Mouse (Mus musculus): ENCODE data around the gene Mylip. TPM values are rescaled to one million over a fixed set of nuclear protein-coding genes. Genes with fewer than 3 reads are reported as not detected.

The Mylip gene
- polyA plus RNA-seq, 2 experiments, result 3.3 to 8.2 TPM

GRCm38 (mm10) chr13:45454641-45455040 lies 65.1 kb downstream of the Mylip start:
- no peak for TF ChIP-seq CTCF (IDR thresholded peaks at IDR 0.05; ENCODE audit: low read depth)
- no peak for TF ChIP-seq EP300 (IDR thresholded peaks at IDR 0.05; ENCODE audit: low read depth)
- no peak overlapping the region for H3K4me3 ChIP-seq (ENCODE audit: insufficient read depth in 1 of 2, low read depth in 2 of 2, low read length in 2 of 2)

GRCm38 (mm10) chr13:45455108-45455861 lies 65.7 kb downstream of the Mylip start:
- peak overlapping the region; percentile 37 for H3K27ac ChIP-seq
- H3K4me2 ChIP-seq (ENCODE audit: low read depth), result peak overlapping the region; percentile 40
- 0 out of 4 replicates have a peak overlapping the region, but pooled peaks of 1 of the 2 experiments have one; percentile 18 for H3K4me3 ChIP-seq (ENCODE audit: insufficient read depth in 1 of 2, low read depth in 2 of 2, low read length in 2 of 2)
- ATAC-seq (ENCODE audit: insufficient read depth) (peak; percentile 50; the same call in 1 of the 2 replicates), DNase-seq (ENCODE audit: low read depth in 3 of 3, low spot score in 3 of 3) (no peak)
- TF ChIP-seq CTCF (IDR thresholded peaks at IDR 0.05; ENCODE audit: low read depth) (no peak), EP300 (IDR thresholded peaks at IDR 0.05; ENCODE audit: low read depth) (no peak)
- H3K9me3 ChIP-seq (ENCODE audit: control insufficient read depth, low read length), result no peaks in the 10 kb centered on the region
- no peaks in the 10 kb centered on the region for H3K36me3 ChIP-seq (replicated peaks; ENCODE audit: control insufficient read depth, insufficient read depth, low read depth)
- no peak overlapping the region; the same call in 1 of the 2 replicates for H3K9ac ChIP-seq (replicated peaks)
- H3K27me3 ChIP-seq (ENCODE audit: control insufficient read depth, insufficient read depth, low read length), result no peaks in the 10 kb centered on the region
- 2% methylated on average over 15 of the region's 15 CpGs for WGBS (ENCODE audit: insufficient replicate concordance)
- peaks cover 12 to 23% of the 10 kb centered on the region in 2 experiments for H3K4me1 ChIP-seq (replicated peaks; ENCODE audit: control insufficient read depth in 2 of 2, insufficient read depth in 2 of 2, low read length in 1 of 2)

More at GRCm38 (mm10) chr13:45454641-45455040, 65.1 kb downstream of the Mylip start:
- no peak overlapping the region for H3K9ac ChIP-seq (replicated peaks)
- H3K36me3 ChIP-seq (replicated peaks; ENCODE audit: control insufficient read depth, insufficient read depth, low read depth), result no peaks in the 10 kb centered on the region
- H3K27ac ChIP-seq, result no peak overlapping the region
- WGBS (ENCODE audit: insufficient replicate concordance), result 18% methylated on average over 4 of the region's 4 CpGs
- no peaks in the 10 kb centered on the region for H3K9me3 ChIP-seq (ENCODE audit: control insufficient read depth, low read length)
- H3K4me1 ChIP-seq (replicated peaks; ENCODE audit: control insufficient read depth in 2 of 2, insufficient read depth in 2 of 2, low read length in 1 of 2), result peaks cover 12 to 23% of the 10 kb centered on the region in 2 experiments
- ATAC-seq (ENCODE audit: insufficient read depth) (no peak), DNase-seq (ENCODE audit: low read depth in 3 of 3, low spot score in 3 of 3) (no peak)
- no peaks in the 10 kb centered on the region for H3K27me3 ChIP-seq (ENCODE audit: control insufficient read depth, insufficient read depth, low read length)
- H3K4me2 ChIP-seq (ENCODE audit: low read depth), result peak overlapping the region; percentile 40

GRCm38 (mm10) chr13:45455862-45456192 lies 66.3 kb downstream of the Mylip start:
- Histone ChIP-seq H3K27ac (peak overlapping the region; percentile 37; the same call in 1 of the 2 replicates), H3K9me3 (ENCODE audit: control insufficient read depth, low read length) (no peaks in the 10 kb centered on the region), H3K36me3 (replicated peaks; ENCODE audit: control insufficient read depth, insufficient read depth, low read depth) (no peaks in the 10 kb centered on the region), H3K4me3 (ENCODE audit: insufficient read depth in 1 of 2, low read depth in 2 of 2, low read length in 2 of 2) (no peak overlapping the region), H3K9ac (replicated peaks) (no peak overlapping the region), H3K4me1 (replicated peaks; ENCODE audit: control insufficient read depth in 2 of 2, insufficient read depth in 2 of 2, low read length in 1 of 2) (peaks cover 12 to 23% of the 10 kb centered on the region in 2 experiments), H3K27me3 (ENCODE audit: control insufficient read depth, insufficient read depth, low read length) (no peaks in the 10 kb centered on the region), H3K4me2 (ENCODE audit: low read depth) (peak overlapping the region; percentile 40)
- 13% methylated on average over 2 of the region's 2 CpGs for WGBS (ENCODE audit: insufficient replicate concordance)
- ATAC-seq (ENCODE audit: insufficient read depth), result no peak
- no peak for DNase-seq (ENCODE audit: low read depth in 3 of 3, low spot score in 3 of 3)
- TF ChIP-seq CTCF (IDR thresholded peaks at IDR 0.05; ENCODE audit: low read depth) (no peak), EP300 (IDR thresholded peaks at IDR 0.05; ENCODE audit: low read depth) (no peak)

GRCm38 (mm10) chr13:45457459-45457858 lies 67.9 kb downstream of the Mylip start:
- Histone ChIP-seq H3K4me2 (ENCODE audit: low read depth) (no peak overlapping the region), H3K27ac (no peak overlapping the region), H3K9ac (replicated peaks) (no peak overlapping the region), H3K4me1 (replicated peaks; ENCODE audit: control insufficient read depth in 2 of 2, insufficient read depth in 2 of 2, low read length in 1 of 2) (peaks cover 12 to 23% of the 10 kb centered on the region in 2 experiments), H3K4me3 (ENCODE audit: insufficient read depth in 1 of 2, low read depth in 2 of 2, low read length in 2 of 2) (no peak overlapping the region), H3K27me3 (ENCODE audit: control insufficient read depth, insufficient read depth, low read length) (no peaks in the 10 kb centered on the region), H3K36me3 (replicated peaks; ENCODE audit: control insufficient read depth, insufficient read depth, low read depth) (no peaks in the 10 kb centered on the region), H3K9me3 (ENCODE audit: control insufficient read depth, low read length) (no peaks in the 10 kb centered on the region)
- DNase-seq (ENCODE audit: low read depth in 3 of 3, low spot score in 3 of 3) (no peak), ATAC-seq (ENCODE audit: insufficient read depth) (no peak)
- WGBS (ENCODE audit: insufficient replicate concordance), result 71% methylated on average over 7 of the region's 7 CpGs
- no peak for TF ChIP-seq CTCF (IDR thresholded peaks at IDR 0.05; ENCODE audit: low read depth)
- no peak for TF ChIP-seq EP300 (IDR thresholded peaks at IDR 0.05; ENCODE audit: low read depth)

- no peaks in the 10 kb centered on the region for H3K9me3 ChIP-seq (ENCODE audit: control insufficient read depth, low read length)
- no peak overlapping the region for H3K9ac ChIP-seq (replicated peaks)
- no peaks in the 10 kb centered on the region for H3K36me3 ChIP-seq (replicated peaks; ENCODE audit: control insufficient read depth, insufficient read depth, low read depth)
- no peak for ATAC-seq (ENCODE audit: insufficient read depth)
- 64% methylated on average over 3 of the region's 3 CpGs for WGBS (ENCODE audit: insufficient replicate concordance)
- H3K4me2 ChIP-seq (ENCODE audit: low read depth), result no peak overlapping the region
- no peak overlapping the region for H3K27ac ChIP-seq
- no peak for DNase-seq (ENCODE audit: low read depth in 3 of 3, low spot score in 3 of 3)
- no peaks in the 10 kb centered on the region for H3K27me3 ChIP-seq (ENCODE audit: control insufficient read depth, insufficient read depth, low read length)
- H3K4me3 ChIP-seq (ENCODE audit: insufficient read depth in 1 of 2, low read depth in 2 of 2, low read length in 2 of 2), result no peak overlapping the region
- TF ChIP-seq CTCF (IDR thresholded peaks at IDR 0.05; ENCODE audit: low read depth) (no peak), EP300 (IDR thresholded peaks at IDR 0.05; ENCODE audit: low read depth) (no peak)
- H3K4me1 ChIP-seq (replicated peaks; ENCODE audit: control insufficient read depth in 2 of 2, insufficient read depth in 2 of 2, low read length in 1 of 2), result peaks cover 4 to 10% of the 10 kb centered on the region in 2 experiments; a peak in 3 of 4 replicates
Measured at GRCm38 (mm10) chr13:45460177-45460576, 70.6 kb downstream of the Mylip start.

Data from liver, embryonic 14.5 days (tissue).